13 mouse cellular contexts compared by ENCODE assay signal in the genomic region with DNA sequence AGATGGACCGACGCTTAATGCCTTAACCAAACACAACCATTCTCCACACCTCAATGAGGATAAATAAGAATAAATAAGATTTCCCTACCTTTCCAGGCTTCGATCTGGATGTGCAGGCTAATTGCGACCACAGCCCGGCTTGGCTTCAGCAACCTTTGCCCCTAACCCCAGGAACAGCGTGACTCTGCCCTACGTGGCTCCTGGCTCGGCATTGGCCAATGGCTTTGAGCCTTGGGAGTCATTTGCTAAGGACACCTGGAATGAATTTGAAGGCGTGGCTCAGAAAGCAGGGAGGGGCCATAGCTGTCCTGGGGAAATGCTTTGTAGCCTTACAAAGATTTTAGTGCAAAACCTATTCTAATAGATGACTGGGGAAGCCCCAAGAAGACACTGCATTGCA. TPM values are rescaled to one million over a fixed set of nuclear protein-coding genes. Genes with fewer than 3 reads are reported as not detected.
DNase-seq lines count a peak whose midpoint lies in the region; ATAC-seq and TF ChIP-seq lines count a peak whose summit lies in the region.
"Had no signal": no experiment of that assay in that cellular context is flagged by ENCODE, and none has a peak within 500 bp of the region (broad histone marks: within the 10 kb centered on the region; RNA-seq: fewer than 3 reads in every experiment).

No protein-coding gene starts in this region.

- peak; percentile 52 for DNase-seq in embryo, embryonic 11 days
- peak; percentile 82 for DNase-seq in kidney, adult 18-20 months
- peak; percentile 86 for DNase-seq in large intestine, adult 2 months (ENCODE audit: low read depth, low spot score)
- DNase-seq in liver, postnatal 0 days: peak; percentile 64
- no peak for DNase-seq in hindbrain, embryonic 10.5 days (ENCODE audit: low spot score)
- no peak for DNase-seq in thymus, postnatal 14 days
- DNase-seq in frontal cortex, adult 2 months (ENCODE audit: extremely low spot score in 1 of 2, low spot score in 1 of 2): no peak
- DNase-seq: cerebellum, postnatal 36 days; gastrocnemius, postnatal 36 days; lung, postnatal 36 days had no signal

- 0 out of 2 replicates have a peak, but pooled peaks have one; percentile 20 for TF ChIP-seq EP300 in liver, postnatal 0 days (IDR thresholded peaks at IDR 0.05; ENCODE audit: low read depth)

- H3K36me3 ChIP-seq in liver, postnatal 0 days (replicated peaks; ENCODE audit: insufficient read depth, low read length): peaks cover 3% of the 10 kb centered on the region; the same call in 1 of the 2 replicates
- H3K36me3 ChIP-seq in hindbrain, embryonic 10.5 days: no peaks in the 10 kb centered on the region
- no peaks in the 10 kb centered on the region for H3K36me3 ChIP-seq in hindbrain, embryonic 16.5 days (ENCODE audit: control insufficient read depth, insufficient read depth, low read length)
- H3K36me3 ChIP-seq: forebrain, embryonic 12.5 days had no signal

- H3K4me1 ChIP-seq in liver, postnatal 0 days (ENCODE audit: insufficient read depth): peaks cover 7% of the 10 kb centered on the region; the same call in 1 of the 2 replicates
- no peaks in the 10 kb centered on the region for H3K4me1 ChIP-seq in hindbrain, embryonic 10.5 days (replicated peaks)
- no peaks in the 10 kb centered on the region for H3K4me1 ChIP-seq in hindbrain, embryonic 16.5 days (ENCODE audit: control insufficient read depth, insufficient read depth, low read depth, low read length)
- H3K4me1 ChIP-seq: forebrain, embryonic 12.5 days had no signal

- WGBS in large intestine, adult 2 months: 24% methylated on average over 9 of the region's 9 CpGs
- 61% methylated on average over 9 of the region's 9 CpGs for WGBS in liver, postnatal 0 days (ENCODE audit: insufficient replicate concordance)
- 55% methylated on average over 9 of the region's 9 CpGs for WGBS in hindbrain, embryonic 10.5 days
- WGBS in hindbrain, embryonic 16.5 days: 72% methylated on average over 9 of the region's 9 CpGs

- no peaks in the 10 kb centered on the region for H3K27me3 ChIP-seq in liver, postnatal 0 days (ENCODE audit: insufficient read depth, low read length)
- H3K27me3 ChIP-seq in hindbrain, embryonic 10.5 days (ENCODE audit: insufficient read depth, poor library complexity, severe bottlenecking): no peaks in the 10 kb centered on the region
- no peaks in the 10 kb centered on the region for H3K27me3 ChIP-seq in hindbrain, embryonic 16.5 days (replicated peaks; ENCODE audit: control insufficient read depth, insufficient read depth, low read length)
- H3K27me3 ChIP-seq: CH12.LX; forebrain, embryonic 12.5 days had no signal

- no peak for TF ChIP-seq CTCF in liver, postnatal 0 days (IDR thresholded peaks at IDR 0.05; ENCODE audit: low read depth)

- ATAC-seq in liver, postnatal 0 days: peak; percentile 47
- ATAC-seq in hindbrain, embryonic 16.5 days: no peak

- no peaks in the 10 kb centered on the region for H3K9me3 ChIP-seq in liver, postnatal 0 days (ENCODE audit: low read length)
- H3K9me3 ChIP-seq in hindbrain, embryonic 10.5 days: no peaks in the 10 kb centered on the region
- no peaks in the 10 kb centered on the region for H3K9me3 ChIP-seq in hindbrain, embryonic 16.5 days (ENCODE audit: control insufficient read depth, low read length)
- H3K9me3 ChIP-seq: forebrain, embryonic 12.5 days had no signal

- peak overlapping the region; percentile 80 for H3K27ac ChIP-seq in liver, postnatal 0 days (ENCODE audit: low read depth)
- no peak overlapping the region for H3K27ac ChIP-seq in hindbrain, embryonic 10.5 days
- H3K27ac ChIP-seq in hindbrain, embryonic 16.5 days (ENCODE audit: low read depth, low read length): no peak overlapping the region
- H3K27ac ChIP-seq: forebrain, embryonic 12.5 days had no signal

- H3K4me3 ChIP-seq in liver, postnatal 0 days (ENCODE audit: low read depth, low read length): peak overlapping the region; percentile 33
- H3K4me3 ChIP-seq in hindbrain, embryonic 10.5 days: no peak overlapping the region
- H3K4me3 ChIP-seq in hindbrain, embryonic 16.5 days (ENCODE audit: low read length): no peak overlapping the region
- H3K4me3 ChIP-seq: forebrain, embryonic 12.5 days had no signal

- H3K4me2 ChIP-seq in liver, postnatal 0 days (ENCODE audit: low read depth, low read length): peak overlapping the region; percentile 63
- no peak overlapping the region for H3K4me2 ChIP-seq in hindbrain, embryonic 16.5 days (ENCODE audit: low read length)
- H3K4me2 ChIP-seq: forebrain, embryonic 12.5 days had no signal

- no peak overlapping the region; the same call in 1 of the 2 replicates for H3K9ac ChIP-seq in liver, postnatal 0 days (replicated peaks)
- no peak overlapping the region for H3K9ac ChIP-seq in hindbrain, embryonic 16.5 days (ENCODE audit: low read depth, low read length)
- H3K9ac ChIP-seq: forebrain, embryonic 12.5 days had no signal

RNA-seq across cellular contexts. Expression of a gene that starts 50.3 kb away (rescaled TPM):
- polyA plus RNA-seq in large intestine, adult 2 months (2012; rRNA removed): 7.3 and 17.6 TPM in 2 replicates
- 0.20 TPM in 1 of 2 replicates, not detected in the other for polyA plus RNA-seq in liver, postnatal 0 days (2015; fragmentation: Nextera tagmentation; extraction: Ambion mirVana)
- 0.35 and 0.39 TPM in 2 replicates for polyA plus RNA-seq in hindbrain, embryonic 10.5 days (2016; fragmentation: Nextera tagmentation; extraction: Ambion mirVana)
- 0.12 and 0.14 TPM in 2 replicates for polyA plus RNA-seq in hindbrain, embryonic 16.5 days (2015; fragmentation: Nextera tagmentation; extraction: Ambion mirVana)
- polyA plus RNA-seq in frontal cortex, adult 2 months (2012; rRNA removed): not detected in 2 replicates

Comparison
In these comparisons a context has a peak if more than half of its experiments do, and no peak if none do; other contexts are left out.
1. DNase-seq: peak in embryo, embryonic 11 days (single experiment), kidney, adult 18-20 months (single experiment), large intestine, adult 2 months (single experiment) and liver, postnatal 0 days (single experiment); none in hindbrain, embryonic 10.5 days (single experiment), thymus, postnatal 14 days (single experiment) and frontal cortex, adult 2 months (0 of 2).